Mouse (Mus musculus): ENCODE results near the gene Tsr3. TPM values are rescaled to one million over a fixed set of nuclear protein-coding genes. Genes with fewer than 3 reads are reported as not detected.
A peak's percentile ranks its signal among the peaks of the same experiment; 100 is the strongest.

The Tsr3 gene
- polyA plus RNA-seq, 1 experiment from 2014 or later: 60.3 TPM

DNA sequence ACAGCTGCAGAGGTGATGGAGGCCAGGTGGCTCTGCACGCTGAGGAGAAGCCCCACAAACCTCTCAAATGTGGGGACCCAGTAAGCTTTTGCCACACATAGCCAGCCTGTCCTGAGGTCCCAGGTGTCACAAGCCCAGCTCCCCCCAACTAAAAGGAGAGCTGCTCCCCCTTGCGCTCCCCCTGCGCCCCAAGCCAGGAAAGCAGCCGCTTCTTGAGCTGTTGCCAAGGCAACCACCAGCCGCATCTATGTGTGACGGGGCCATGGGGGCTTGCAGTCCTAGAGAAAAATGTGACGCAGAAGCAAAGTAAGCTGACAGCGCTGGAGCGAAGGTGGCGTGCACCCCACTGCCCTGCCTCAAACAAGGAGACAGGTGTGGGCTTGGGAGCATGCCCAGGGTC lies 13.8 kb downstream of the Tsr3 start:
- DNase-seq (ENCODE audit: low spot score) (peak; percentile 50), ATAC-seq (ENCODE audit: low FRiP score) (no peak)
- Histone ChIP-seq H3K4me1 (replicated peaks; ENCODE audit: control insufficient read depth, insufficient read depth, low read length) (peaks cover 19% of the 10 kb centered on the region), H3K9ac (ENCODE audit: low read depth, low read length) (0 out of 2 replicates have a peak overlapping the region, but pooled peaks have one; percentile 34), H3K27me3 (ENCODE audit: control insufficient read depth, insufficient read depth, low read length) (peaks cover 16% of the 10 kb centered on the region), H3K4me3 (ENCODE audit: low read depth, low read length) (no peak overlapping the region), H3K4me2 (replicated peaks; ENCODE audit: low read depth, low read length) (0 out of 2 replicates have a peak overlapping the region, but pooled peaks have one; percentile 8), H3K9me3 (ENCODE audit: control insufficient read depth, low read length) (no peaks in the 10 kb centered on the region), H3K36me3 (ENCODE audit: control insufficient read depth, insufficient read depth, low read length) (no peaks in the 10 kb centered on the region), H3K27ac (ENCODE audit: low read depth, low read length) (no peak overlapping the region)
- WGBS: 21% methylated on average over 10 of the region's 10 CpGs

DNA sequence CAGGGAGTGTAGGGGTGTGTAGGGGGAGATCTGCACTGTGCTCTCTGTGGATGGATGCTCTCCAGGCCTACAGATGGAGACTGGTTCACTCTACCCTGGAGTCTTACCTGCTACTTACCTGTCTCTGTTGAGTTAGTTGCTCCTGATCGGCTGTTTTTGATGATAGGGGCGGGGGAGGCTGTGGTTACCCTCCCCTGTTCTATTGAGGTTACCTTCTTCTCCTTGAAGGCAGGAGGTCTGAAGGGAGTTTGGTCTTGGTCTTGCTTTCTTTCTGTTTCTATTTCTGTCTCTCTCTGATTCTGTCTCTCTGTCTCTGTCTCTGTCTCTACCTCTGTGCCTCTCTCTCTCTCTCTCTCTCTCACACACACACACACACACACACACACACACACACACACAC lies 15.1 kb downstream of the Tsr3 start:
- no peak overlapping the region for H3K4me3 ChIP-seq (ENCODE audit: low read depth, low read length)
- H3K36me3 ChIP-seq (ENCODE audit: control insufficient read depth, insufficient read depth, low read length): no peaks in the 10 kb centered on the region
- peaks cover 16% of the 10 kb centered on the region for H3K27me3 ChIP-seq (ENCODE audit: control insufficient read depth, insufficient read depth, low read length)
- H3K9ac ChIP-seq (ENCODE audit: low read depth, low read length): no peak overlapping the region
- H3K27ac ChIP-seq (ENCODE audit: low read depth, low read length): no peak overlapping the region
- H3K4me2 ChIP-seq (replicated peaks; ENCODE audit: low read depth, low read length): no peak overlapping the region
- 71% methylated on average over 2 of the region's 2 CpGs for WGBS
- H3K4me1 ChIP-seq (replicated peaks; ENCODE audit: control insufficient read depth, insufficient read depth, low read length): peaks cover 19% of the 10 kb centered on the region
- no peak for DNase-seq (ENCODE audit: low spot score)
- no peak for ATAC-seq (ENCODE audit: low FRiP score)
- H3K9me3 ChIP-seq (ENCODE audit: control insufficient read depth, low read length): no peaks in the 10 kb centered on the region

DNA sequence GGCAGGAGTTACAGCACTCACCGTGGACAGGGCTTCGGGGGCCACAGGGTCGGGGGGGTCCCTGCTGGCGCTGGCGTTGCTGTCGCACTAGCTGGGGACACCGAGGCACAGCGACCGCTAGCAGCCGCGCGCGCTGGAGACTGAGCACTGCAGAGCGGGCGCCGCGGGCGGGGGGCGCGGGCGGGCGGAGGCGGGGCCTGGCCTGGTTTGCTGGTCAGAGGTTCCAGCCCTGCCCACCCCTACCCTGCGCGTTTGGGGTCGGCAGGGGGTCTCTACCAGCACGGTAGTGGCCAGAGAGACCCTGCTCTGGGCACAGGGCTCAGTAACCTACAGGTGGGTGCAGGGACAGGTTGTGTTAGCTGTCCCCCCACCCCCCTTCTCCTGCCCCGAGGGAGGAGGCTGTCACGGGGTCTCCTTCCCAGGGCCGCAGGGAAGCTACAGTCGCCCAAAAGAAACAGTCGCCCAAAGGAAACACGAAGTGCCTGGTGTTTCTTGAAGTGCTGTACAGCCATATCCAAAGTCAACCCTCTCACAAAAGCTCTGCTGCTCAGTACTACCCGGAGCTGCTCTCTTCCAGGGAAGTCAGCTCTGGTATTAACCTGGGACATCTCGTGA lies 16.3 kb downstream of the Tsr3 start, which contains the start of gene Baiap3:
Baiap3 (minus strand) TSS at position 225 of the 615 bp plus-strand sequence.
- peak within 1 kb of the TSS; percentile 28 for H3K4me3 ChIP-seq (ENCODE audit: low read depth, low read length)
- no peaks in the 10 kb centered on the region for H3K9me3 ChIP-seq (ENCODE audit: control insufficient read depth, low read length)
- peak; percentile 55 for DNase-seq (ENCODE audit: low spot score)
- peaks cover 19% of the 10 kb centered on the region for H3K4me1 ChIP-seq (replicated peaks; ENCODE audit: control insufficient read depth, insufficient read depth, low read length)
- H3K9ac ChIP-seq (ENCODE audit: low read depth, low read length): no peak within 1 kb of the TSS
- 4% methylated on average over 33 of the region's 35 CpGs for WGBS
- ATAC-seq (ENCODE audit: low FRiP score): peak; percentile 39; the same call in 1 of the 2 replicates
- peak within 1 kb of the TSS; percentile 51 for H3K4me2 ChIP-seq (replicated peaks; ENCODE audit: low read depth, low read length)
- no peak within 1 kb of the TSS for H3K27ac ChIP-seq (ENCODE audit: low read depth, low read length)
- no peaks in the 10 kb centered on the region for H3K36me3 ChIP-seq (ENCODE audit: control insufficient read depth, insufficient read depth, low read length)
- peaks cover 16% of the 10 kb centered on the region for H3K27me3 ChIP-seq (ENCODE audit: control insufficient read depth, insufficient read depth, low read length)

GRCm38 (mm10) chr17:25257804-25258261 lies 17.9 kb downstream of the Tsr3 start:
- Histone ChIP-seq H3K4me3 (ENCODE audit: low read depth, low read length) (no peak overlapping the region), H3K9ac (ENCODE audit: low read depth, low read length) (no peak overlapping the region), H3K9me3 (ENCODE audit: control insufficient read depth, low read length) (no peaks in the 10 kb centered on the region), H3K4me1 (replicated peaks; ENCODE audit: control insufficient read depth, insufficient read depth, low read length) (peaks cover 17% of the 10 kb centered on the region), H3K36me3 (ENCODE audit: control insufficient read depth, insufficient read depth, low read length) (peaks cover 5% of the 10 kb centered on the region), H3K4me2 (replicated peaks; ENCODE audit: low read depth, low read length) (no peak overlapping the region), H3K27ac (ENCODE audit: low read depth, low read length) (no peak overlapping the region), H3K27me3 (ENCODE audit: control insufficient read depth, insufficient read depth, low read length) (peaks cover 16% of the 10 kb centered on the region)
- DNase-seq (ENCODE audit: low spot score): no peak
- WGBS: 57% methylated on average over 6 of the region's 6 CpGs
- ATAC-seq (ENCODE audit: low FRiP score): no peak

- WGBS: 80% methylated on average over 3 of the region's 3 CpGs
- Histone ChIP-seq H3K9me3 (ENCODE audit: control insufficient read depth, low read length) (no peaks in the 10 kb centered on the region), H3K27ac (ENCODE audit: low read depth, low read length) (no peak overlapping the region), H3K9ac (ENCODE audit: low read depth, low read length) (no peak overlapping the region), H3K36me3 (ENCODE audit: control insufficient read depth, insufficient read depth, low read length) (peaks cover 42% of the 10 kb centered on the region), H3K4me2 (replicated peaks; ENCODE audit: low read depth, low read length) (no peak overlapping the region), H3K4me3 (ENCODE audit: low read depth, low read length) (no peak overlapping the region), H3K4me1 (replicated peaks; ENCODE audit: control insufficient read depth, insufficient read depth, low read length) (no peaks in the 10 kb centered on the region), H3K27me3 (ENCODE audit: control insufficient read depth, insufficient read depth, low read length) (no peaks in the 10 kb centered on the region)
- no peak for DNase-seq (ENCODE audit: low spot score)
- ATAC-seq (ENCODE audit: low FRiP score): no peak
Measured at GRCm38 (mm10) chr17:25264453-25264852, 24.5 kb downstream of the Tsr3 start.

- no peaks in the 10 kb centered on the region for H3K9me3 ChIP-seq (ENCODE audit: control insufficient read depth, low read length)
- H3K9ac ChIP-seq (ENCODE audit: low read depth, low read length): no peak overlapping the region
- peaks cover 23% of the 10 kb centered on the region for H3K36me3 ChIP-seq (ENCODE audit: control insufficient read depth, insufficient read depth, low read length)
- ATAC-seq (ENCODE audit: low FRiP score) (no peak), DNase-seq (ENCODE audit: low spot score) (no peak)
- H3K27me3 ChIP-seq (ENCODE audit: control insufficient read depth, insufficient read depth, low read length): no peaks in the 10 kb centered on the region
- H3K4me1 ChIP-seq (replicated peaks; ENCODE audit: control insufficient read depth, insufficient read depth, low read length): no peaks in the 10 kb centered on the region; the same call in 1 of the 2 replicates
- no peak overlapping the region for H3K27ac ChIP-seq (ENCODE audit: low read depth, low read length)
- peak overlapping the region; percentile 90 for H3K4me2 ChIP-seq (replicated peaks; ENCODE audit: low read depth, low read length)
- WGBS: 85% methylated on average over 2 of the region's 2 CpGs
- peak overlapping the region; percentile 99; the same call in 1 of the 2 replicates for H3K4me3 ChIP-seq (ENCODE audit: low read depth, low read length)
Measured at GRCm38 (mm10) chr17:25270795-25271335, 30.9 kb downstream of the Tsr3 start.

DNA sequence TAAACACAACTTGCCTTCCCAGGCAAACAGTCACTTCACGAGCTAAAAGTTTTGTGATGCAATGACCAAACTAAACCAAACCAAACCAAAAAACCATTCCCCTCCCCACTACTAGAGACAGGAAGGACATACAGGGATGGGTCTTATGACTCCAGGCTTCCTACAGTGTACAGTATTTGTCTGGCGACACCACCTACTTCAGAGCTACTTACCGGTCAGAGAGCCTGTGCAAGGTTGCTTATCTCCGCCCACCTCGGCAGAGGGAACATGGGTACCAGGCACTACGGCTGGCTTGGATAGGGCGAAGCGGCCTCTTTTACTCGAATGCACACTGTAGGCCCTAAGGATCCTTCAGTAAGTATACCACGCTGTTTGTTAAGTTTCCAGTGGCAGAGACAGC lies 32.4 kb downstream of the Tsr3 start:
- Histone ChIP-seq H3K9ac (ENCODE audit: low read depth, low read length) (peak overlapping the region; percentile 100), H3K9me3 (ENCODE audit: control insufficient read depth, low read length) (no peaks in the 10 kb centered on the region), H3K4me2 (replicated peaks; ENCODE audit: low read depth, low read length) (peak overlapping the region; percentile 90), H3K4me3 (ENCODE audit: low read depth, low read length) (peak overlapping the region; percentile 99), H3K4me1 (replicated peaks; ENCODE audit: control insufficient read depth, insufficient read depth, low read length) (no peaks in the 10 kb centered on the region; the same call in 1 of the 2 replicates), H3K36me3 (ENCODE audit: control insufficient read depth, insufficient read depth, low read length) (peaks cover 10% of the 10 kb centered on the region), H3K27ac (ENCODE audit: low read depth, low read length) (peak overlapping the region; percentile 96; the same call in 1 of the 2 replicates), H3K27me3 (ENCODE audit: control insufficient read depth, insufficient read depth, low read length) (no peaks in the 10 kb centered on the region)
- WGBS: 2% methylated on average over 10 of the region's 10 CpGs
- DNase-seq (ENCODE audit: low spot score): peak; percentile 46
- ATAC-seq (ENCODE audit: low FRiP score): no peak

- peak overlapping the region; percentile 96 for H3K27ac ChIP-seq (ENCODE audit: low read depth, low read length)
- peak overlapping the region; percentile 99 for H3K4me3 ChIP-seq (ENCODE audit: low read depth, low read length)
- ATAC-seq (ENCODE audit: low FRiP score) (peak; percentile 90), DNase-seq (ENCODE audit: low spot score) (peak; percentile 91)
- H3K9ac ChIP-seq (ENCODE audit: low read depth, low read length): peak overlapping the region; percentile 100
- under 1% methylated on average over 78 of the region's 92 CpGs for WGBS
- H3K4me1 ChIP-seq (replicated peaks; ENCODE audit: control insufficient read depth, insufficient read depth, low read length): no peaks in the 10 kb centered on the region; the same call in 1 of the 2 replicates
- no peaks in the 10 kb centered on the region for H3K9me3 ChIP-seq (ENCODE audit: control insufficient read depth, low read length)
- peak overlapping the region; percentile 90 for H3K4me2 ChIP-seq (replicated peaks; ENCODE audit: low read depth, low read length)
- no peaks in the 10 kb centered on the region for H3K27me3 ChIP-seq (ENCODE audit: control insufficient read depth, insufficient read depth, low read length)
- H3K36me3 ChIP-seq (ENCODE audit: control insufficient read depth, insufficient read depth, low read length): peaks cover 7% of the 10 kb centered on the region; the same call in 1 of the 2 replicates
Measured at GRCm38 (mm10) chr17:25272951-25273705, 33.2 kb downstream of the Tsr3 start.

Data from hindbrain, embryonic 11.5 days (tissue).